Mouse (Mus musculus) stomach, postnatal 0 days (tissue): ENCODE results near the gene Gm14443. TPM values are rescaled to one million over a fixed set of nuclear protein-coding genes. Genes with fewer than 3 reads are reported as not detected.
"Not testable (repeated sequence)": the region's sequence is repeated elsewhere in the genome, so short reads cannot be mapped to it uniquely, and the experiment has no call there.

Experiments used
- ATAC-seq: fragments of 200-750 bp; cut with Nextera tagmentation; 2 replicates; pipeline ENCODE4 v1.8.0; 2017; ENCODE audit not compliant: low FRiP score, low TSS enrichment
- DNase-seq: peaks from one replicate; pipeline ENCODE4 v3.0.0-alpha.2; 2016; ENCODE audit warnings: low spot score
- H3K27ac ChIP-seq: fragments of 300-500 bp; sonication (generic); replicated peaks from 2 replicates; pipeline ENCODE4 v1.5.1; 2014; ENCODE audit warnings: mild to moderate bottlenecking, control low read depth
- H3K27me3 ChIP-seq: fragments of 300-500 bp; sonication (generic); 2 replicates; pipeline ENCODE4 v1.6.1; 2014; ENCODE audit warnings: low read length; ENCODE audit not compliant: control insufficient read depth, insufficient read depth
- H3K36me3 ChIP-seq: fragments of 300-500 bp; sonication (generic); 2 replicates; pipeline ENCODE4 v1.6.1; 2014; ENCODE audit warnings: low read length, mixed read lengths; ENCODE audit not compliant: control insufficient read depth, insufficient read depth
- H3K4me1 ChIP-seq: fragments of 300-500 bp; sonication (generic); replicated peaks from 2 replicates; pipeline ENCODE4 v1.6.1; 2014; ENCODE audit warnings: antibody characterized with exemption; ENCODE audit not compliant: control insufficient read depth, insufficient read depth
- H3K4me2 ChIP-seq: fragments of 300-500 bp; sonication (generic); replicated peaks from 2 replicates; pipeline ENCODE4 v1.6.1; 2014; ENCODE audit warnings: low read depth, mild to moderate bottlenecking, control low read depth, moderate library complexity
- H3K4me3 ChIP-seq: fragments of 300-500 bp; sonication (generic); 2 replicates; pipeline ENCODE4 v1.5.1; 2014; ENCODE audit warnings: low read depth, low read length, control low read depth
- H3K9ac ChIP-seq: fragments of 300-500 bp; sonication (generic); 2 replicates; pipeline ENCODE4 v1.6.1; 2014; ENCODE audit warnings: mild to moderate bottlenecking, low read length, control low read depth, mixed read lengths
- H3K9me3 ChIP-seq: fragments of 300-500 bp; sonication (generic); 2 replicates; pipeline ENCODE4 v1.6.1; 2016; ENCODE audit warnings: low read length; ENCODE audit not compliant: control insufficient read depth
- CTCF ChIP-seq: IDR thresholded peaks from 2 replicates; pipeline ENCODE4 v1.5.1; 2016; ENCODE audit warnings: antibody characterized with exemption, low read depth, mild to moderate bottlenecking, moderate library complexity
- EP300 ChIP-seq: optimal IDR thresholded peaks from 2 replicates; pipeline ENCODE3; 2016; ENCODE audit warnings: antibody characterized with exemption
- WGBS: fragments of 180-500 bp; shearing (Covaris S2); extraction: QIAGEN DNeasy Blood & Tissue Kit; methylation state at CpG from one replicate; pipeline ENCODE4 v1.1.7; 2014; 5-methylcytosine and 5-hydroxymethylcytosine counted together
- polyA plus RNA-seq: library from polyadenylated mRNA; unstranded; fragments of >200 nt; fragmentation: Nextera tagmentation; extraction: Ambion mirVana; gene quantifications from 2 replicates; pipeline ENCODE4 v1.2.1, GENCODE M21; 2015

Gm14443 gene
- polyA plus RNA-seq: 0.13 and 0.28 TPM in 2 replicates

- not testable (repeated sequence) for H3K4me2 ChIP-seq, H3K9ac ChIP-seq, H3K27me3 ChIP-seq, H3K4me1 ChIP-seq, DNase-seq, ATAC-seq, H3K9me3 ChIP-seq, H3K27ac ChIP-seq, H3K4me3 ChIP-seq, H3K36me3 ChIP-seq
- 76% methylated on average over 12 of the region's 12 CpGs for WGBS
These were observed at the start of gene Gm14443 for GRCm38 (mm10) chr2:175175401-175176180. TSS of gene Gm14443 (minus strand) at chr2:175175871.

DNA sequence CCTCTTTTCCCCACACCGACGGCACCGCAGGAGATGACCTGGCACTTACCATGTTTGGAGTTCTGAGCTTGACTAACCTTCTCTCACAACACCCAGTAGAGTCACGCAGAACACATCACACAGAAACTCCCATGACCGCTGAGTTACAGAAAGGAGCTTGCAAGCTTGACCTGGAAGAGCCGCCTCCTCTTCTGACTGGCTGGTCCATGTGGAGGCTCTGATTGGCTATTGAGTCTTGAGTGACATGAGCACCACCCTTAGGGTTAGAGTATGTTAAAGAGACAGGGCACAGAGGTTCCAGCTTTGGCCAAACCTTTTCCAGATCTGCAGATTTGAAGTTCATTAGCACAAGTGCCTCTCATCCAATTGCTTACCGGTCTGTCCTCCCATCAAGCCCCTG, 31.1 kb upstream of the Gm14443 start, which contains the start of gene Gm14391:
Gene Gm14391, minus strand, starts transcription at position 186 of the 400 bp plus-strand sequence.
- not testable (repeated sequence) for H3K27ac ChIP-seq, ATAC-seq, H3K9me3 ChIP-seq, H3K4me2 ChIP-seq, H3K27me3 ChIP-seq, H3K4me1 ChIP-seq, DNase-seq, H3K4me3 ChIP-seq, H3K36me3 ChIP-seq, H3K9ac ChIP-seq
- WGBS: no CpG with 5 or more reads among the region's 7 CpGs

- H3K36me3 ChIP-seq, ATAC-seq, H3K4me3 ChIP-seq, H3K4me1 ChIP-seq, H3K9me3 ChIP-seq, H3K27me3 ChIP-seq, H3K27ac ChIP-seq, H3K4me2 ChIP-seq, DNase-seq, H3K9ac ChIP-seq: not testable (repeated sequence)
- 37% methylated on average over 1 of the region's 1 CpGs for WGBS
These were observed 3.3 kb upstream of the Gm14443 start for GRCm38 (mm10) chr2:175179008-175179407.

DNA sequence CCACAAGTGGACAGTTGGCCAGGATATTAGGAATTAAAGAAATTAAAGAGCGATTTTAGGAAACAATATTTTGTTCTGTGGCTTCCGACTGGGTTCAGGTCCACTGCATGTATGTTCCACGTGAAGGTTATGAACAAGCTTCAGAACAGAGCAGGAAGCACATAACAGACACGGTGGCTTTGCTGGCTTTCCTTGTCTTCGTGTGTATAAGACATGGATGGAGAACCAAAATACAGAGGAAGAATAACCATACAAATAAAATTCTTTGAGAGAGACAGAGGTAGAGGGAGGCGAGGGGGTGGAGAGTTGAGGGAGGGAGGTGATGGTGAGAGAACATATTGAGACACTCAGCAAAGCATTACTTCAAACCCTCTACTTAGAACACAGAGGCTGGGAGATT, 641 bp upstream of the Gm14443 start:
- TF ChIP-seq CTCF (no peak), EP300 (no peak)
- DNase-seq (no peak), ATAC-seq (no peak)
- H3K4me1 ChIP-seq: no peaks in the 10 kb centered on the region
- no peak overlapping the region for H3K27ac ChIP-seq
- no peaks in the 10 kb centered on the region for H3K27me3 ChIP-seq
- H3K9me3 ChIP-seq: no peaks in the 10 kb centered on the region
- no peak overlapping the region for H3K4me2 ChIP-seq
- no peak overlapping the region for H3K9ac ChIP-seq
- no peak overlapping the region for H3K4me3 ChIP-seq
- 79% methylated on average over 6 of the region's 6 CpGs for WGBS
- H3K36me3 ChIP-seq: no peaks in the 10 kb centered on the region

- not testable (repeated sequence) for DNase-seq, H3K4me2 ChIP-seq, H3K27me3 ChIP-seq, H3K9ac ChIP-seq, H3K4me1 ChIP-seq, H3K9me3 ChIP-seq, H3K4me3 ChIP-seq, H3K27ac ChIP-seq, H3K36me3 ChIP-seq, ATAC-seq
- WGBS: 81% methylated on average over 2 of the region's 2 CpGs
These were observed 1.6 kb downstream of the Gm14443 start for GRCm38 (mm10) chr2:175174058-175174457.

DNA sequence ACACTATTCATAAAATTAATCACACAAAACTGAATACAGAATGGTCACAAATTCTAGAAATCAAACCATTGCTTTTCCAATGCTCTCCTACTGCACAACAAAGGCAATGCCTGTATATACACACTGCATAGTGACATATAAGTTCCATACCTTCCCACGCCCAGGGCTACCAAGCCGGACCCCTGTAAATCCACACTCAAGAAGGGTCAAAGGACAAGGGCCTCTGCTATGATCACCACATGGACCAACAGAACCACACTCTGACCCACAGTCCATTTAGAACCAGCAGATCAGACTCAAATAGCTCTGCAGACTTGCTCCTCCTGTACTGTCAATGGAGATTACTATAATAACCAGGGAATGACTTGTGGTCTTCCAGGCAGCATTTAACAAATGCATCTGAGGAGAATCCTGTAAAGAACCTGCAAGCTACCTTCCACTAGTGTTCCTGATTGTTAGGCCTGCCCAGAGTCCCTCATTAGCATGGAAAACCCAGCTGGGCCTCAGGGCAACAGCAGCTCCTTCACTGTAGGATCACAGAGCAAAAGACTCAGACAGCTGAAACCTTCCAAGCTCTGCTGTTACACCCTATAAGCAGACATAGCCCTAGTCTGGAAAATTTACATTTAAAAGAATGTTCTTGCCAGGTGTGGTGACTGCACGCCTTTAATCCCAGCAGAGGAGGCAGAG, 2.6 kb downstream of the Gm14443 start:
- ATAC-seq: not testable (repeated sequence)

More for the DNA sequence above, 2.6 kb downstream of the Gm14443 start:
- not testable (repeated sequence) for H3K27ac ChIP-seq, H3K4me1 ChIP-seq, DNase-seq, H3K36me3 ChIP-seq, H3K4me3 ChIP-seq, H3K9ac ChIP-seq, H3K4me2 ChIP-seq, H3K9me3 ChIP-seq, H3K27me3 ChIP-seq
- 79% methylated on average over 3 of the region's 3 CpGs for WGBS
